Comparison of ENCODE assay signal across 30 mouse cellular contexts in genomic region chr12:92280470-92280869, GRCm38 (mm10).
"Had no signal": no experiment of that assay in that cellular context is flagged by ENCODE, and none has a peak within 500 bp of the region (broad histone marks: within the 10 kb centered on the region; RNA-seq: fewer than 3 reads in every experiment).

No protein-coding gene starts in this region.

- H3K27me3 ChIP-seq: heart, embryonic 12.5 days; hindbrain, embryonic 12.5 days; intestine, embryonic 15.5 days; limb, embryonic 12.5 days; liver, embryonic 13.5 days; liver, embryonic 15.5 days had no signal

- DNase-seq: gastrocnemius, adult 2 months; gastrocnemius, postnatal 10 days; gastrocnemius, postnatal 25 days; heart, adult 18-20 months; heart, postnatal 10 days; heart, postnatal 4 days; kidney, adult 18-20 months; kidney, adult 8-10 months; kidney, postnatal 14 days; kidney, postnatal 36 days; layer of hippocampus, adult 9-11 months; layer of hippocampus, postnatal 36 days; liver; liver, embryonic 13.5 days; liver, postnatal 0 days had no signal

- H3K4me2 ChIP-seq: heart, embryonic 12.5 days; hindbrain, embryonic 12.5 days; hindbrain, embryonic 14.5 days; intestine, embryonic 15.5 days; limb, embryonic 12.5 days; liver, embryonic 11.5 days; liver, embryonic 13.5 days; liver, embryonic 15.5 days had no signal

- H3K36me3 ChIP-seq: heart, embryonic 10.5 days; heart, embryonic 12.5 days; hindbrain, embryonic 10.5 days; hindbrain, embryonic 12.5 days; intestine, embryonic 15.5 days; limb, embryonic 10.5 days; limb, embryonic 12.5 days; liver, embryonic 13.5 days; liver, embryonic 15.5 days had no signal

- H3K4me3 ChIP-seq: gastrocnemius, adult 2 months; heart, embryonic 10.5 days; heart, embryonic 12.5 days; hindbrain, embryonic 10.5 days; hindbrain, embryonic 12.5 days; intestine, embryonic 15.5 days; left cerebral cortex, adult 2 months; limb, embryonic 10.5 days; limb, embryonic 12.5 days; liver, embryonic 13.5 days; liver, embryonic 15.5 days had no signal

- H3K9me3 ChIP-seq: heart, embryonic 10.5 days; hindbrain, embryonic 10.5 days; hindbrain, embryonic 12.5 days; intestine, embryonic 15.5 days; limb, embryonic 10.5 days; limb, embryonic 12.5 days; liver, embryonic 13.5 days; liver, embryonic 15.5 days had no signal

- ATAC-seq: hindbrain, embryonic 16.5 days; inflammation-experienced regulatory T-cells, adult 6 months; intestine, embryonic 15.5 days; intestine, postnatal 0 days; liver, postnatal 0 days had no signal

- H3K27ac ChIP-seq: gastrocnemius, adult 2 months; heart, embryonic 10.5 days; hindbrain, embryonic 10.5 days; hindbrain, embryonic 12.5 days; hindbrain, embryonic 14.5 days; intestine, embryonic 15.5 days; kidney, postnatal 0 days; left cerebral cortex, adult 2 months; limb, embryonic 10.5 days; limb, embryonic 12.5 days; liver, embryonic 13.5 days; liver, embryonic 15.5 days had no signal

- H3K4me1 ChIP-seq: heart, embryonic 10.5 days; heart, embryonic 12.5 days; hindbrain, embryonic 10.5 days; hindbrain, embryonic 12.5 days; intestine, embryonic 15.5 days; limb, embryonic 12.5 days; liver, embryonic 13.5 days; liver, embryonic 15.5 days had no signal

- H3K9ac ChIP-seq: heart, embryonic 12.5 days; hindbrain, embryonic 12.5 days; hindbrain, embryonic 14.5 days; intestine, embryonic 15.5 days; limb, embryonic 12.5 days; liver, embryonic 13.5 days; liver, embryonic 15.5 days; liver, postnatal 0 days had no signal
